Mouse (Mus musculus): ENCODE results near the gene Icam5. TPM values are rescaled to one million over a fixed set of nuclear protein-coding genes. Genes with fewer than 3 reads are reported as not detected.

Icam5 gene
- total RNA-seq, 1 experiment, result 1.4 TPM

GRCm38 (mm10) chr9:21032491-21032890 lies 618 bp downstream of the Icam5 start:
- H3K4me1 ChIP-seq (ENCODE audit: control insufficient read depth in 2 of 2, insufficient read depth in 2 of 2, low read length in 2 of 2, poor library complexity in 1 of 2), result peaks cover 8 to 46% of the 10 kb centered on the region in 2 experiments
- H3K9me3 ChIP-seq (ENCODE audit: control insufficient read depth, insufficient read depth, low read depth, low read length), result no peaks in the 10 kb centered on the region
- no peak for DNase-seq (ENCODE audit: low read depth, low spot score)
- in situ Hi-C loops (cut with MboI; ENCODE audit: low sequenced_read_pairs in 2 of 2, unreplicated experiment in 2 of 2), result no loop called here
- H3K4me3 ChIP-seq (ENCODE audit: insufficient read depth in 1 of 2, low read depth in 1 of 2, low read length in 2 of 2, poor library complexity in 1 of 2, severe bottlenecking in 1 of 2), result peak overlapping the region; percentile 67 to 85
- H3K27ac ChIP-seq (ENCODE audit: insufficient read depth, low read depth, low read length, poor library complexity, severe bottlenecking), result no peak overlapping the region
- no peak overlapping the region; the same call in 1 of the 2 replicates for H3K9ac ChIP-seq (ENCODE audit: insufficient read depth, low read depth, low read length, poor library complexity, severe bottlenecking)
- H3K36me3 ChIP-seq (ENCODE audit: control insufficient read depth, insufficient read depth, low read length, poor library complexity, severe bottlenecking), result peaks cover 8% of the 10 kb centered on the region
- TF ChIP-seq ZC3H11A (IDR thresholded peaks at IDR 0.05; ENCODE audit: borderline replicate concordance, low read depth, low read length) (no peak), HCFC1 (IDR thresholded peaks at IDR 0.05; ENCODE audit: borderline replicate concordance, insufficient read depth, low read length) (no peak), ZNF384 (IDR thresholded peaks at IDR 0.05; ENCODE audit: low read depth, low read length) (no peak), MAFK (IDR thresholded peaks at IDR 0.05; ENCODE audit: insufficient read depth, low read depth, low read length) (no peak), CHD2 (IDR thresholded peaks at IDR 0.05; ENCODE audit: low read depth, low read length) (no peak)

GRCm38 (mm10) chr9:21033136-21033535 lies 1.3 kb downstream of the Icam5 start:
- H3K9ac ChIP-seq (ENCODE audit: insufficient read depth, low read depth, low read length, poor library complexity, severe bottlenecking), result peak overlapping the region; percentile 51
- peak; percentile 94 for DNase-seq (ENCODE audit: low read depth, low spot score)
- H3K4me3 ChIP-seq (ENCODE audit: insufficient read depth in 1 of 2, low read depth in 1 of 2, low read length in 2 of 2, poor library complexity in 1 of 2, severe bottlenecking in 1 of 2), result peak overlapping the region; percentile 61 to 85
- peaks cover 6 to 46% of the 10 kb centered on the region in 2 experiments for H3K4me1 ChIP-seq (ENCODE audit: control insufficient read depth in 2 of 2, insufficient read depth in 2 of 2, low read length in 2 of 2, poor library complexity in 1 of 2)
- H3K27ac ChIP-seq (ENCODE audit: insufficient read depth, low read depth, low read length, poor library complexity, severe bottlenecking), result no peak overlapping the region
- TF ChIP-seq HCFC1 (IDR thresholded peaks at IDR 0.05; ENCODE audit: borderline replicate concordance, insufficient read depth, low read length), result no peak
- no peak for TF ChIP-seq MAFK (IDR thresholded peaks at IDR 0.05; ENCODE audit: insufficient read depth, low read depth, low read length)
- TF ChIP-seq ZC3H11A (IDR thresholded peaks at IDR 0.05; ENCODE audit: borderline replicate concordance, low read depth, low read length), result no peak
- H3K36me3 ChIP-seq (ENCODE audit: control insufficient read depth, insufficient read depth, low read length, poor library complexity, severe bottlenecking), result peaks cover 2% of the 10 kb centered on the region; the same call in 1 of the 2 replicates
- no peaks in the 10 kb centered on the region for H3K9me3 ChIP-seq (ENCODE audit: control insufficient read depth, insufficient read depth, low read depth, low read length)
- in situ Hi-C loops (cut with MboI; ENCODE audit: low sequenced_read_pairs in 2 of 2, unreplicated experiment in 2 of 2), result no loop called here

GRCm38 (mm10) chr9:21034481-21035085 lies 2.7 kb downstream of the Icam5 start:
- Histone ChIP-seq H3K9me3 (ENCODE audit: control insufficient read depth, insufficient read depth, low read depth, low read length) (no peaks in the 10 kb centered on the region), H3K4me1 (ENCODE audit: control insufficient read depth in 2 of 2, insufficient read depth in 2 of 2, low read length in 2 of 2, poor library complexity in 1 of 2) (peaks cover 0 to 44% of the 10 kb centered on the region in 2 experiments; a peak in 3 of 4 replicates), H3K27ac (ENCODE audit: insufficient read depth, low read depth, low read length, poor library complexity, severe bottlenecking) (no peak overlapping the region), H3K9ac (ENCODE audit: insufficient read depth, low read depth, low read length, poor library complexity, severe bottlenecking) (no peak overlapping the region), H3K4me3 (ENCODE audit: insufficient read depth in 1 of 2, low read depth in 1 of 2, low read length in 2 of 2, poor library complexity in 1 of 2, severe bottlenecking in 1 of 2) (peak overlapping the region in 1 of 2 experiments; percentile 38; a peak in 2 of 4 replicates), H3K36me3 (ENCODE audit: control insufficient read depth, insufficient read depth, low read length, poor library complexity, severe bottlenecking) (no peaks in the 10 kb centered on the region)
- peak; percentile 81 for DNase-seq (ENCODE audit: low read depth, low spot score)
- TF ChIP-seq ZNF384 (IDR thresholded peaks at IDR 0.05; ENCODE audit: low read depth, low read length) (no peak), ZC3H11A (IDR thresholded peaks at IDR 0.05; ENCODE audit: borderline replicate concordance, low read depth, low read length) (no peak)
- in situ Hi-C loops (cut with MboI; ENCODE audit: low sequenced_read_pairs in 2 of 2, unreplicated experiment in 2 of 2), result no loop called here

- no peak overlapping the region for H3K9ac ChIP-seq (ENCODE audit: insufficient read depth, low read depth, low read length, poor library complexity, severe bottlenecking)
- no peaks in the 10 kb centered on the region for H3K36me3 ChIP-seq (ENCODE audit: control insufficient read depth, insufficient read depth, low read length, poor library complexity, severe bottlenecking)
- TF ChIP-seq MAFK (IDR thresholded peaks at IDR 0.05; ENCODE audit: insufficient read depth, low read depth, low read length) (no peak), HCFC1 (IDR thresholded peaks at IDR 0.05; ENCODE audit: borderline replicate concordance, insufficient read depth, low read length) (no peak), ZC3H11A (IDR thresholded peaks at IDR 0.05; ENCODE audit: borderline replicate concordance, low read depth, low read length) (no peak), ZNF384 (IDR thresholded peaks at IDR 0.05; ENCODE audit: low read depth, low read length) (no peak), CHD2 (IDR thresholded peaks at IDR 0.05; ENCODE audit: low read depth, low read length) (no peak)
- peaks cover 0 to 37% of the 10 kb centered on the region in 2 experiments; a peak in 3 of 4 replicates for H3K4me1 ChIP-seq (ENCODE audit: control insufficient read depth in 2 of 2, insufficient read depth in 2 of 2, low read length in 2 of 2, poor library complexity in 1 of 2)
- in situ Hi-C loops (cut with MboI; ENCODE audit: low sequenced_read_pairs in 2 of 2, unreplicated experiment in 2 of 2), result no loop called here
- H3K27ac ChIP-seq (ENCODE audit: insufficient read depth, low read depth, low read length, poor library complexity, severe bottlenecking), result no peak overlapping the region; the same call in 1 of the 2 replicates
- H3K4me3 ChIP-seq (ENCODE audit: insufficient read depth in 1 of 2, low read depth in 1 of 2, low read length in 2 of 2, poor library complexity in 1 of 2, severe bottlenecking in 1 of 2), result peak overlapping the region in 1 of 2 experiments; percentile 13; a peak in 1 of 4 replicates
- DNase-seq (ENCODE audit: low read depth, low spot score), result no peak
- no peaks in the 10 kb centered on the region for H3K9me3 ChIP-seq (ENCODE audit: control insufficient read depth, insufficient read depth, low read depth, low read length)
Observed at GRCm38 (mm10) chr9:21035586-21035985, 3.7 kb downstream of the Icam5 start.
